Mouse (Mus musculus): ENCODE data around the gene Uqcrc2. TPM values are rescaled to one million over a fixed set of nuclear protein-coding genes. Genes with fewer than 3 reads are reported as not detected.
A peak's percentile ranks its signal among the peaks of the same experiment; 100 is the strongest.

Gene Uqcrc2
- polyA plus RNA-seq (2017; shearing (Covaris generic)), result 100 to 1,000 TPM; 223 to 256 (median 238) TPM

GRCm38 (mm10) chr7:120634711-120635361 is at the start of gene Uqcrc2:
Gene Uqcrc2, plus strand, starts transcription at chr7:120635176.
- ATAC-seq, result peak; percentile 99

DNA sequence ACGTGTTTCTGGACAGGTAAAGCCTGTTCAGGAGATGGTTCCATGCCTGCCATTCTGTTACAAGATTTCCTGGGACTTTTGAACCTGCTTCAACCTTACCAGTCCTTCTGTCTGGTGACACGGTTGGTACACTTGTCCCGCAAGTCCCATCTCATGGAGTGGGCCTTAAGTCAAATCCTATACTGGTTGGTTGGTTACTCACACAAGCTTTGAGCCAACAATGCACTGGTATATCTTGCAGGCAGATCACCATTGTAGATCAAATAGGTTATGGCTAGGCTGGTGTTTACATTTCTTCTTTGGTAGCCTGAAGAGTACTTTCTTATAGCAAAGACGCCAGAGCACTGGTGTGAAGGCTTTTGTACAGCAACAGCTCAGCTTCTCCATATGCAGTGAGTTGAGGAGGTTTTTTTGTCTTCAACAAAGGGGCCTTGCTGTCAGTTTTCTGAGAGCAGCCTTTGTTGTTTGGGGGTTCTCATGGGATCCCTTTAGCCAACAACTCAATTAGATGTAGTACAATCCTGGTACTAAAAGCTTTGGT is 37.7 kb upstream of the Uqcrc2 start:
- no peak for ATAC-seq

DNA sequence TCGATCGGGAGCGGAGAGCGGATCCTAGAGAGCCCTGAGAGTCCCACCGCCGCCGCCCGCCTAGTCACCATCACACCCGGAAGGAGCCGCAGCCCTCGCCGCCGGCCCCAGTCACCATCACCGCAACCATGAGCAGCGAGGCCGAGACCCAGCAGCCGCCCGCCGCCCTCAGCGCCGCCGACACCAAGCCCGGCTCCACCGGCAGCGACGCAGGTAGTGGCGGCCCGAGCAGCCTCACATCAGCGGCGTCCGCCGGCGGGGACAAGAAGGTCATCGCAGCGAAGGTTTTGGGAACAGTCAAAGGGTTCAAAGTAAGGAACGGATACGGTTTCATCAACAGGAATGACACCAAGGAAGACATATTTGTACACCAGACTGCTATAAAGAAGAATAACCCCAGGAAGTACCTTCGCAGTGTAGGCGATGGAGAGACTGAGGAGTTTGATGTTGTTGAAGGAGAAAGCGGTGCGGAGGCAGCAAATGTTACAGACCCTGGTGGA is 37.2 kb upstream of the Uqcrc2 start:
- ATAC-seq, result no peak

DNA sequence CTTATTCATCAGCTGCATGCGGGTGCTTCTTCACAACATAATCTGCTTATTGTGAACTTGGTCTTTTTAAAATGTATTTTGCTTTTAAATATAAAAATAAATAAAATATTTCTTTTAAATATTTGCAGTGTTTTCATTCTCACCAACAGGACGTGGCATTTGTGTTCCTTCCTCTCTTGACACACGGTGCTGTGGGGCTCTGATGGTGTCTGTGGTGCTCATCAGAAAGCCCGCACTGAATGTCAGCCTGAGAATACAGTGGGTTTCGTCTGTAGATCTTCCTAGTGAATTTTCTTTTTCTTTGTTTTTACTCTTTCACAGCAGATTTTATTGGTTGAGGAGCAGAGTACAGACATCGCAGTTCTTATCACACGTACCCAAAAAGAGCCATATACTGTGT is 36.6 kb upstream of the Uqcrc2 start:
- ATAC-seq, result no peak

DNA sequence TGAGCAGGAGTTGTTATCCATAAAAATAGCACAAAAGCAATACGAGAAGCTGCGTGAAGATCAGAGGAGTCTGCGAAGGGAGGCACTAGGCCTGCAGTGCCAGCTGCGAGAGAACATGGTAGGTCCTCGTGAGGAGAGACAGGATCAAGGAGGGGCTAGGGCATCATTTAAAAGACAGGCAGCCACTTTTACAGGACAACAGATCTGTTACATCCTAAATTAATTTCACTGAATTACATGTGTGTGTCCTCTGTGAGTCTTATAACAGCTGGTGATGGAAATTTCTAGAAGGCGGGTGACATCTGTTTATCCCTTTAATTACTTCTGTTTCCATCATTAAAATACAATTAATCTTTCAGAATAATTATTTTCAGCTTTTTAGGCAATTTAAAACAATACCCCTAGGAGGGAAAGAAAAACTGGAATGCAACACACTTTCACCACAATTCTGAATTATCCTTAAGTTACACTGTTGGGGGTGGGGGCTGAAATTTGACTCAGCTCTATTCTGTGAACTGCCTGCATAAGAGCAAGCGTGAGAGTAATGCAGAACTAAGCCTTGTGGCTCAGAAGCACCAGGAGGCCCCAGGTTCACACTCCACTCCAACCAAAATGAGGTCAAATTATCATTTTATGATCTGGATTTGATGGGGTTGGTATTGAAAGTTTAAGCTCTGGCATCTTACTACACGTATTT is 14.8 kb upstream of the Uqcrc2 start:
- ATAC-seq, result no peak

DNA sequence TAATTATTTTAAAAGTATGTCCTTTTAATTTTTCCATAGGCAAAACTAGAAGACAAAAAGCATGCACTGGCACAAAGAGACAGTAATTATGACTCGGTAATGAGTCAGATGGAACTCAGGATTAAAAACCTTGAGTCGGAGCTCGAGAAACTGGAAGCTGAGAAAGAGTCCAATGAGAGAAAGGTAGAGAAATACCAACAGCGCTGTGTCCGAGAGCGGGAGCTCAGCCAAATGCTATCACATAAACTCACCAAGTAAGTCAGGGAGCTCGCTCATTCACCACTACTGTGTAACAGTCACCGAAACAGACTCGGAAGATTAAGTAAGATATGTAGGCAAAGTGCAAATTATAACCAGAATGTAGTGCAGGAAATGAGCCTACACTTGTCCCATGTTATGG is 14.1 kb upstream of the Uqcrc2 start:
- no peak for ATAC-seq

- no peak for ATAC-seq
Measured at GRCm38 (mm10) chr7:120632518-120632917, 2.5 kb upstream of the Uqcrc2 start.

DNA sequence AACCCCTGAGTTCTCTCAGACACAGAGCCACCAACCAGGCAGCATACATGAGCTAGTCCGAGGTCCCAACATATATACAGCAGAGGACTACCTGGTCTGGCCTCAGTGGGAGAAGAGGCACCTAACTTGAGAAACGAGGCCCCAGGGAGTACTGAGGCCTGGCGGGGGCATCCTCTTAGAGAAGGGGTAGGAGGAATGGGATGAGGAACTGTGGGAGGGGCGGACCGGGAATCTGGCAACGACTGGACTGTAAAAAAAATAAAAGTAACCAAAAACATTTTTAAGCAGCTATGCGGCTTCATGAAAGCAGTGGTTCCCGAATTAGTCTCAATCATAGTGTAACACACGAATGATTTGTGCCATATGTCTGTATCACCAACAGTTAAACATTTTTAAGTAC is 675 bp upstream of the Uqcrc2 start:
- no peak for ATAC-seq

DNA sequence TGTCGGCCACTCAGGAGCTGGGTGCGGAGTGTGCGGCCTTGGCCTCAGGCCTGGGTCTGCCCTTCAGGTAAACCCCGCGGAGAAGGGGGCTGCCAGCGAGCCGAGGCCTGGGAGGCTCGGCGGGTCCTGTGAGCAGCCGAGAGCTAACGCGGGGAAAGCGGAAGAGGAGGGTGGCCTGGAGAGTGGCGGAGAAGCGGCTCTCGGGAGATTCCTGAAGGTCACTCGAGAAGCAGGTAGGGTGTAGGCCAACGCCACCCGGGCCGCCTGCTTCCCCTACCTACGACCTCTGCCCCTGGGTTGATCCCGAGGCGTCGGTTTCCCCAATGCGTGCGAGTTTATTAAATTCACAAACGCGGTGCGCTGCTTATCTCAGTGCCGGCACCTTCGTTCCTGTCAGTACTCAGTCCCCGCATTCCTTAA is 396 bp downstream of the Uqcrc2 start:
- ATAC-seq, result peak; percentile 48

GRCm38 (mm10) chr7:120635821-120636220 is 845 bp downstream of the Uqcrc2 start:
- no peak for ATAC-seq

DNA sequence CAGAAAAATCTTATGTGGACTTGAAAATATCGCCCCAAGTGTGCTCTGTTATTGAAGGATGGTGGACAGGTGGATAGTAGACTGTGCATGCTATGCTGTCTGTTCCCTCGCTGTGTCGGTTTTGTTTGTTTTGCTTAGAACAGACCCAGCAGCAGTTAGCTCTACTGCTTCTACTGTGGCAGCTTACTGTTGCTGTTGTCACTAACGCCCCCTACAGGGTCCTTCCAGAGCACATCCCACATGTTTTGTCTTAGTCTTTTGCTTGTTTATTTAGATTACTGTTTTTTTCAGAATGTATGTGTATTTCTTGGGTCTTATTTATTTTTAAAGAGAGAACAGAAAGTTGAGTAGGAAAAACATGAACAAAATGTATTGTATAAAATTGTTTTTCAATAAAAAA is 8.2 kb downstream of the Uqcrc2 start:
- ATAC-seq, result no peak

- ATAC-seq, result no peak
Measured at GRCm38 (mm10) chr7:120647849-120648248, 12.9 kb downstream of the Uqcrc2 start.

DNA sequence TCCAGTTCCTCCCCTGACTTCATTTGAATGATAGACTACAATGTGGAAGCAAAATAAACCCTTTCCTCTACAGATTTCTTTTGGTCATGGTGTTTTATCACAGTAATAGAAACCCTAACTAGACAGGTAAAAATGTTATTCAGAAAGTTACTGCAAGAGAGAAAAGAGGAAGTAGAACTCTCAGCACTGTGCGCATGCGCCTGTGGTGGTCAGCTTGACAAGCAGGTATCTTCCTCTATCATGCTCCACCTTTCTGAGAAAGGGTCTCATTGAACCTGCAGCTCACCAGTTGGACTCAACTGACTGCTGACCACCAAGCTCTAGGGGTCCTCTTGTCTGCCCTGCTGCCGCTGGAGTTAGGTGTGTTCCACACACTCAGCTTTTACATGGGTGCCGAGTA is 27.1 kb downstream of the Uqcrc2 start:
- ATAC-seq, result no peak

DNA sequence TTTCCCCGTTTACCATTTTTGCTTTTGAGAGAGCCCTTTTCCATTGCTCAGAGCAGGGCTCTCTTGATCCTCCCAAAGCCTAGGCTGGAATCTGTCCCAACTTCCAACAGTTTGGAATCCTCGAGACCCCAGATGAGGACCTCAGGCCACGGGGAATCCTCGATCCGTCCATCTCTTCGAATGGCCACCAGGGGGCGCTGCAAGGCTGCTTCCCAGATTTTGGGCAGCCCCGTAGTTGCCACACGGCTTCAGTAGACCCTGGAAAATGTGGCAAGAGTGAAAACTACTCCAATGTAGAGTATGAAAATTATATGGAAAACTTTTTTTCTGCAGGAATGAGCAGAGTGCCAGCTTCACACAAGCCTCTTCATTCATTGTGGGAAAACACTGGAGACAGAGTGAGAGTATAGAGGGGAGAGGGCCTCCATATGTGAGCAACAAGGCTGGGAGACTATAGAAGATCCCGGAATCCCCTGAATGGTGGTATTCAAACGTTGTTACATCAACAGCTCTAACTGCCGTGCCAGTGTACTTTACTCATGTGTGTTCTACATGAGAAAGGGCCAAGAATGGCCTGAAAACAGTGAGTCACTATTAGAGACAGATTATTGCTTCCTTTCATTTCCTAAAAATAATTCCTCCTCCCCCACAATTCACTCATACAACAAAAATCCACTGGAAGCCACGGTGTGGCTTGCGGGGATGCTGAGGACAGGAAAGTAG is 35.3 kb downstream of the Uqcrc2 start, which contains the start of gene Pdzd9:
Gene Pdzd9 (minus strand): TSS at position 191 of the 723 bp plus-strand sequence.
- ATAC-seq, result peak; percentile 88

- ATAC-seq, result no peak
Measured at GRCm38 (mm10) chr7:120671271-120671670, 36.3 kb downstream of the Uqcrc2 start.

DNA sequence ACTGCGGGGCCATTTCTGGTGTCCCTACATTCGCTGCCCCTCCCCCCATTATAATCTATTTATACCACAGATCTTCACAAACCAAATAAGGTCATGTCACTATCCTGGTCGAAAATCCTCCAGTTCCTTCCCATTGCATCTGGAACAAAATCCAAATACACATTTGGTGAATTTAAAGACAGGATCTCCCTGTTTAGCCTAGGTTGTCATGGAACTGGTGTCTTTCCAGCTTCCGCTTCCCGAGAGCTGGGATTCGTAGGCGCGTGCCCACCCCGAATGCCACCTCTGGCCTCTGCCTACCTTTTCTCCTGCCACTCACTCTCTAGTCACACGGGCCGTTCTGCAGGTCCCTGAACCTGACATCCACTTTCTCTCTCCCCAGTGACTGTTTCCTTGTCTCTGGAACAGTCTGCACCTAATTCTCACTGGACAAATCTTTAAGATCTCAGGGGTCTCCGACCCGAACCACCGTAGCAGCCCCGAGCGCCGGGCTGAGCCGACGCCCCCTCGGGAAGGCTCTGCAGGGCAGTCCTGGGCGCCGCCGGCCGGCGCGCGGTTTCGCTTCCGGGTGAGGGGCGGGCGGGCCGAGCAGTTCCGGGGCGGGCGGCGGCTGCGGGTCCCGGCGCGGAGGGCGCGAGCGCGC is 42.1 kb downstream of the Uqcrc2 start, which contains the start of gene Mosmo:
Gene Mosmo (plus strand): TSS at position 618 of the 643 bp plus-strand sequence.
- ATAC-seq, result peak; percentile 74

DNA sequence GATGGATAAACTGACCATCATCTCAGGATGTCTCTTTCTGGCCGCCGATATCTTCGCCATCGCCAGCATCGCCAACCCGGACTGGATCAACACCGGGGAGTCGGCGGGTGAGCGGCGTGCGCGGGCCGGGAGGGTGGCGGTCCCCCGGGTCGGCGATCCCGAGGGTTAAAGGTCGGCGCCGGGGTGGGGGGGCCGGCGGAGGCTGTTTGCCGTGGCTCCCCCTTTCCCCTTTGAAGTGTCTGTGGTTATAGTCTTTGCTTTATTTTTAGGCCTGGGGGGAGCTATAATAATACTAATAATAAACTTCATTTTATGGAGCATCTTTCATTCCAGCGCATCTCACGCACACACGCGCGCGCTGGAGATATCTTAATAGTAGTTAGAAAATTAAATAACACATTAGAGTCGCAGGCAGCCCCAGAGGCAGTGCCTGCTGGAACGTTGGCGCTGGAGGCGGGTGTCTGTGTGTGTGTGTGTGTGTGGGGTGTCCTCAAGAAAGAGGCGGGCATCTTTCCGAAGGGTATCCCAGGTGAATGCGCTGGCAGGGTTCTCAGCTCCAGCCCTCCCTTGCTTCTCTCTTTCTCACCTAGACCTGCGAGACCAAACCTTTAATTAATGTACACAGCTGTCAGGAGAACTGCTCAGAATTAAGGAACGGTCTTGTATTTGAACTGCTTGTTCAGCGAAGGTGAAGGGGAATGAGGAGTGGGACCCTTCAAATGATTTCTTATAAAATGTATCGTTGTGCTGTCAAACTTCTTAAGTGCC is 43.0 kb downstream of the Uqcrc2 start:
- peak; percentile 27 for ATAC-seq

- ATAC-seq, result no peak
Measured at GRCm38 (mm10) chr7:120679023-120679422, 44.0 kb downstream of the Uqcrc2 start.

DNA sequence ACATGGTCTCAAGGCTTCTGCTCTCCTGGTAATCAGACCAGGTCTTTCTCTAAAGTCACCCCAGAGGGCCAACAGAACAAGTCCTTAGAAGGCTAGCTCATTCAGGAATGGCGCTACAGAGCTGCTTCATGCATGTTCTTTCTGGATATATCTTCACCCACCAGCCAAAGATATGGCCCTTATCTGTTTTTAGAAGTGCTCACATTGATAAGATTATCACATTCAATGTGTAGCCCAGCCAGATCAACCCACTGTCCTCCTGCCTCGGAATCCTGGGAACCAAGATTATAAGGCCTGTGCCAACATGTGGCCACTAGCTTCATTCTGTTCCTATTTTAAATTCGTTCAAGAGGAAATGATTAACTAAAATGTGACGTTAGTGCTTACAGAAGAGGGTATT is 47.0 kb downstream of the Uqcrc2 start:
- no peak for ATAC-seq

GRCm38 (mm10) chr7:120684731-120685161 is 49.8 kb downstream of the Uqcrc2 start:
- ATAC-seq, result peak; percentile 68

DNA sequence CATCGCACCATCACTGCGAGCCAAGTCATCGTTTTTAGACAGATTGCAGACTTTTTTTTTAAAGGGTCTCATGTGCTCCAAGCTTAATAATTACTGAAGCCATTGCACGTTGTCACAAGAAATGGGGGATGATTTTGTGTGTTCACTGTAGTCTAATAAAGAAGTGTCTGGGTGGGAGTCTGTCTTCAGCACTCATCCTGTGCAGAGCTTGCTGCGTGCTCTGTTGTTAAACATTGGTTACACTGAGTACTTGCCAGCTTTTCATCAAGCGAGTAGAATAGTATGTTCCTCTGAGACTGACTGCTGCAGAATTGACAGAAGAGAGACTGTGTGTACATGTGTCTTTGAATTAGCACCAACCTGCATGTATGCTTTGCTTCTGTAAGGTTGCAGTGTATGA is 50.3 kb downstream of the Uqcrc2 start:
- no peak for ATAC-seq

GRCm38 (mm10) chr7:120690634-120691033 is 55.7 kb downstream of the Uqcrc2 start:
- ATAC-seq, result no peak

All from inflammation-experienced regulatory T-cells, adult 6 months (primary cell).